Mouse (Mus musculus): Measurements from ENCODE around the gene Fndc3b. TPM values are rescaled to one million over a fixed set of nuclear protein-coding genes. Genes with fewer than 3 reads are reported as not detected.

Gene Fndc3b
- polyA plus RNA-seq, 1 experiment = 130 TPM

DNA sequence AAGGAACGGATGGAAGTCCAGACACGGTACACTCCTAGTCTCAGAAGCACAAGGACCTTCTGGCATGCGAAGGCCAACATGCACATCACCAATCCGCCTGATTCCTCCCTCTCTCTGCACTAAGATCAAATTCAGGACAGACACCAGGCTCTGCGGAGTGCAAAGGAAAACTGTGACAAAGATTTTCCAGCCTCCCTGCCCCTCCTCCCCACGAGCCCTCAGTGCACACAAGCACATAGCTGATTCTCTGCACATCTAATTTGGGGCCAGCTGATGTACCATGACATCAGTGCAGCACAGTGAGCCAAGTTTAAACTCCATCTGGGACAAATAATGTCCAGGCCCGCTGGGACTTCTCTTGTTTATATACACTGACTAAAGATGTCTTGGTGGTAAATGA, 80.0 kb downstream of the Fndc3b start:
- no peak overlapping the region for H3K4me3 ChIP-seq (ENCODE audit: insufficient read depth, low read length)
- peaks cover 2% of the 10 kb centered on the region; the same call in 1 of the 2 replicates for H3K4me1 ChIP-seq (ENCODE audit: control insufficient read depth, insufficient read depth, low read length)
- H3K27ac ChIP-seq (ENCODE audit: insufficient read depth, low read length) = peak overlapping the region; percentile 69; the same call in 1 of the 2 replicates
- TF ChIP-seq POLR2A (IDR thresholded peaks at IDR 0.05; ENCODE audit: low read depth, low read length) (no peak), CTCF (IDR thresholded peaks at IDR 0.05; ENCODE audit: borderline replicate concordance, insufficient read depth, low read length) (no peak)

DNA sequence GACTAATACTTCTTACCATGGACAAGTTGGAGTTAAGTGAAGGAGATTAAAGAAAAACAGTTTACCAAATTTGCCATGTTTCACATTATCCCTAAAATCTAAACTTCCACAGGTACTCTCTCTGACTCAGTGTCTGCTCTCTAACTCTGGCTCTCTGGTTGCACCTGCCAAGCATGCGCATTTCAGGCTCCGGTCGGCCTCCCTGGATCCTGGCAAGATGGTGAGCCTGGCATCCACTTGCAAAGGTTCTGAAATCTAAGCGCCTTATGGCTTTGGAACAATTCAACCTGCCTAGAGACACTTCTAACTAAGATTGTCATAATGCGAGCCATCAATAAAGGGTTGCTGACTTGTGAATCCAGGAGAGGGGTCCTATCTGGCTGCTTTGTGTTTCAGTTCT, 81.4 kb downstream of the Fndc3b start:
- TF ChIP-seq CTCF (IDR thresholded peaks at IDR 0.05; ENCODE audit: borderline replicate concordance, insufficient read depth, low read length) = no peak
- no peak for TF ChIP-seq POLR2A (IDR thresholded peaks at IDR 0.05; ENCODE audit: low read depth, low read length)
- Histone ChIP-seq H3K4me1 (ENCODE audit: control insufficient read depth, insufficient read depth, low read length) (peaks cover 4% of the 10 kb centered on the region), H3K4me3 (ENCODE audit: insufficient read depth, low read length) (no peak overlapping the region)

GRCm38 (mm10) chr3:27626301-27626700, 84.8 kb downstream of the Fndc3b start:
- Histone ChIP-seq H3K27ac (ENCODE audit: insufficient read depth, low read length) (no peak overlapping the region), H3K4me3 (ENCODE audit: insufficient read depth, low read length) (no peak overlapping the region), H3K4me1 (ENCODE audit: control insufficient read depth, insufficient read depth, low read length) (peaks cover 8% of the 10 kb centered on the region)
- TF ChIP-seq CTCF (IDR thresholded peaks at IDR 0.05; ENCODE audit: borderline replicate concordance, insufficient read depth, low read length) (no peak), POLR2A (IDR thresholded peaks at IDR 0.05; ENCODE audit: low read depth, low read length) (no peak)

More for the DNA sequence above, 81.4 kb downstream of the Fndc3b start:
- no peak overlapping the region for H3K27ac ChIP-seq (ENCODE audit: insufficient read depth, low read length)

- no peak overlapping the region; the same call in 1 of the 2 replicates for H3K27ac ChIP-seq (ENCODE audit: insufficient read depth, low read length)
- H3K4me3 ChIP-seq (ENCODE audit: insufficient read depth, low read length) = no peak overlapping the region
- TF ChIP-seq POLR2A (IDR thresholded peaks at IDR 0.05; ENCODE audit: low read depth, low read length) (no peak), CTCF (IDR thresholded peaks at IDR 0.05; ENCODE audit: borderline replicate concordance, insufficient read depth, low read length) (no peak)
- peaks cover 8% of the 10 kb centered on the region for H3K4me1 ChIP-seq (ENCODE audit: control insufficient read depth, insufficient read depth, low read length)
Measured at GRCm38 (mm10) chr3:27625592-27625985, 85.5 kb downstream of the Fndc3b start.

GRCm38 (mm10) chr3:27624974-27625591, 86.0 kb downstream of the Fndc3b start:
- Histone ChIP-seq H3K4me3 (ENCODE audit: insufficient read depth, low read length) (no peak overlapping the region), H3K27ac (ENCODE audit: insufficient read depth, low read length) (no peak overlapping the region; the same call in 1 of the 2 replicates), H3K4me1 (ENCODE audit: control insufficient read depth, insufficient read depth, low read length) (peaks cover 8% of the 10 kb centered on the region)
- TF ChIP-seq CTCF (IDR thresholded peaks at IDR 0.05; ENCODE audit: borderline replicate concordance, insufficient read depth, low read length) (no peak), POLR2A (IDR thresholded peaks at IDR 0.05; ENCODE audit: low read depth, low read length) (no peak)

GRCm38 (mm10) chr3:27622451-27622850, 88.7 kb downstream of the Fndc3b start:
- Histone ChIP-seq H3K4me3 (ENCODE audit: insufficient read depth, low read length) (no peak overlapping the region), H3K27ac (ENCODE audit: insufficient read depth, low read length) (peak overlapping the region; percentile 5; the same call in 1 of the 2 replicates)
- TF ChIP-seq CTCF (IDR thresholded peaks at IDR 0.05; ENCODE audit: borderline replicate concordance, insufficient read depth, low read length) = no peak
- no peak for TF ChIP-seq POLR2A (IDR thresholded peaks at IDR 0.05; ENCODE audit: low read depth, low read length)

GRCm38 (mm10) chr3:27621176-27621575, 89.9 kb downstream of the Fndc3b start:
- peaks cover 25% of the 10 kb centered on the region for H3K4me1 ChIP-seq (ENCODE audit: control insufficient read depth, insufficient read depth, low read length)
- no peak for TF ChIP-seq CTCF (IDR thresholded peaks at IDR 0.05; ENCODE audit: borderline replicate concordance, insufficient read depth, low read length)
- no peak for TF ChIP-seq POLR2A (IDR thresholded peaks at IDR 0.05; ENCODE audit: low read depth, low read length)
- H3K27ac ChIP-seq (ENCODE audit: insufficient read depth, low read length) = no peak overlapping the region
- H3K4me3 ChIP-seq (ENCODE audit: insufficient read depth, low read length) = no peak overlapping the region

More at GRCm38 (mm10) chr3:27622451-27622850, 88.7 kb downstream of the Fndc3b start:
- H3K4me1 ChIP-seq (ENCODE audit: control insufficient read depth, insufficient read depth, low read length) = peaks cover 14% of the 10 kb centered on the region

DNA sequence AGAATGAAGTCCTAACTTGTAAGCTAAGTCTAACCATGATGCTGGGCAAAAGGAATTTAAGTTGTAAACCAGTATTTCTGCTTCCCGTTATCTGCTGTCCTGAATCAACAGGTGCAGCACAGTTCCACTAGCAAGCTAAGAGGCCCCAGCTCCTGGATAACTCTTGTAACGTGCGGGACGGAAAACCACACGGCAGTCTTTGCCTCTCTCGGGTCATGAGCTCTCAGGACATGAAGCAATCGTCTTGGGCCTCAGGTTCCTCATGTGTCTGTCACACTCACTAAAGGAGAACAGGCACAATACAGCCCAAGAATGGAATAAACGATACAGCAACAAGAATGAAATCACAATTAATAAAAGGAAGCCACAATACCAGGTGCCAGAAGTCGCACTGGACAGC, 93.4 kb downstream of the Fndc3b start:
- Histone ChIP-seq H3K4me3 (ENCODE audit: insufficient read depth, low read length) (no peak overlapping the region), H3K27ac (ENCODE audit: insufficient read depth, low read length) (peak overlapping the region; percentile 42; the same call in 1 of the 2 replicates), H3K4me1 (ENCODE audit: control insufficient read depth, insufficient read depth, low read length) (peaks cover 24% of the 10 kb centered on the region)
- TF ChIP-seq POLR2A (IDR thresholded peaks at IDR 0.05; ENCODE audit: low read depth, low read length) (no peak), CTCF (IDR thresholded peaks at IDR 0.05; ENCODE audit: borderline replicate concordance, insufficient read depth, low read length) (no peak)

- peak overlapping the region; percentile 42 for H3K27ac ChIP-seq (ENCODE audit: insufficient read depth, low read length)
- H3K4me3 ChIP-seq (ENCODE audit: insufficient read depth, low read length) = no peak overlapping the region
- H3K4me1 ChIP-seq (ENCODE audit: control insufficient read depth, insufficient read depth, low read length) = peaks cover 24% of the 10 kb centered on the region
- TF ChIP-seq POLR2A (IDR thresholded peaks at IDR 0.05; ENCODE audit: low read depth, low read length) (no peak), CTCF (IDR thresholded peaks at IDR 0.05; ENCODE audit: borderline replicate concordance, insufficient read depth, low read length) (no peak)
Measured at GRCm38 (mm10) chr3:27617237-27617499, 93.9 kb downstream of the Fndc3b start.

GRCm38 (mm10) chr3:27616421-27617236, 94.5 kb downstream of the Fndc3b start:
- no peak for TF ChIP-seq POLR2A (IDR thresholded peaks at IDR 0.05; ENCODE audit: low read depth, low read length)
- TF ChIP-seq CTCF (IDR thresholded peaks at IDR 0.05; ENCODE audit: borderline replicate concordance, insufficient read depth, low read length) = no peak
- peak overlapping the region; percentile 42 for H3K27ac ChIP-seq (ENCODE audit: insufficient read depth, low read length)

More at GRCm38 (mm10) chr3:27616421-27617236, 94.5 kb downstream of the Fndc3b start:
- no peak overlapping the region for H3K4me3 ChIP-seq (ENCODE audit: insufficient read depth, low read length)
- peaks cover 24% of the 10 kb centered on the region for H3K4me1 ChIP-seq (ENCODE audit: control insufficient read depth, insufficient read depth, low read length)

Measured in embryonic fibroblast, embryonic 13.5 days (primary cell).